Mouse (Mus musculus): Measurements from ENCODE around the gene Ndufa3.

DNA sequence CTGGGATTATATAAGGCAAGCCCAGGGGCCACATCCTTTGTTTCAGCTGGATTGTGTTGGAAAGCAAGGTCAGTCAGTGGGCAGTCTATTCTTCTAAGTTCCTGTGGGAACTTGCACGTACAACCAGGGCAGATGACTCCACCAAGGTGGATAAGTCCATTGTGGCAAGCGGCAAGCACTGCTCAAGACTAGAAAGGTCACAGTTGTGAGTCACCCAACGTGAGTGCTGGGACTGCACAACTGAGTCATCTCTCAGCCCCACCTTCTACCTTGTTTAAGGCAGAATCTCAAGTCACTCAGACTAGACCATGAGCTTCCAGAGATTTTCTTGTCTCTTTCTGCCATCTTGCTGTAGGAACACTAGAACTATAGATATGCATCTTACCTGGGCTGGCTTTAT is 26.6 kb upstream of the Ndufa3 start:
- TF ChIP-seq GATA1 (IDR thresholded peaks at IDR 0.05; ENCODE audit: borderline replicate concordance, low read length), result no peak
- no peak for TF ChIP-seq FLI1 (IDR thresholded peaks at IDR 0.05; ENCODE audit: low read length)

All from megakaryocyte, embryonic 14.5 days (primary cell).